Mouse (Mus musculus): ENCODE data around the gene Psat1. TPM values are rescaled to one million over a fixed set of nuclear protein-coding genes. Genes with fewer than 3 reads are reported as not detected.

The Psat1 gene
- polyA plus RNA-seq, 1 experiment, result 1.8 TPM

DNA sequence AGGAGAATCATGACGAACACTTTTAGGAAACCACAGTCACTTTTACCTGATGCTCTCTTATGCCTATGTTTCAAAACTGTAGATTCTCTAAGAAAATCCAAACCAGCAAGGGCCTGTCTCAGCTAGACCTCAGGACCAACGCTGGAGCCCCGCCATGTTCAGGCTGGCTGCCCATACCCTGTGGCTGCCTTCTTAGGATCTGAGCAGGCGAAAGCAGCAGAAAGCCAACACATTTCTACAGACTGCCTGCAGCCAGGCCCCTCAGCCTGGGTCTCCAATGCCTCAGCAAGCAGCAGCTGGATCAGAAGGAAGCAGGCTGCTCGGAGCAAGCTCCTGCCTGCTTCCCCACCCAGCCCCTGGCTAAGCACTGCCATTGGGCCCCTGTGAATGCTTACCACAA is 35.7 kb downstream of the Psat1 start:
- H3K4me1 ChIP-seq (ENCODE audit: control insufficient read depth, insufficient read depth, insufficient read length, low read length), result no peaks in the 10 kb centered on the region
- H3K27ac ChIP-seq (ENCODE audit: insufficient read depth, low read depth, low read length), result no peak overlapping the region
- WGBS, result 90% methylated on average over 5 of the region's 5 CpGs
- peaks cover 3% of the 10 kb centered on the region; the same call in 1 of the 2 replicates for H3K36me3 ChIP-seq (ENCODE audit: control insufficient read depth, insufficient read depth, low read length)
- no peak for TF ChIP-seq POLR2A (IDR thresholded peaks at IDR 0.05; ENCODE audit: low read depth, low read length)
- no peak for TF ChIP-seq CTCF (IDR thresholded peaks at IDR 0.05; ENCODE audit: extremely low read depth, insufficient read length, insufficient replicate concordance, low read depth, low read length)
- H3K27me3 ChIP-seq (ENCODE audit: control insufficient read depth, insufficient read depth, low read length), result no peaks in the 10 kb centered on the region
- H3K4me3 ChIP-seq (ENCODE audit: low read depth, low read length), result no peak overlapping the region

DNA sequence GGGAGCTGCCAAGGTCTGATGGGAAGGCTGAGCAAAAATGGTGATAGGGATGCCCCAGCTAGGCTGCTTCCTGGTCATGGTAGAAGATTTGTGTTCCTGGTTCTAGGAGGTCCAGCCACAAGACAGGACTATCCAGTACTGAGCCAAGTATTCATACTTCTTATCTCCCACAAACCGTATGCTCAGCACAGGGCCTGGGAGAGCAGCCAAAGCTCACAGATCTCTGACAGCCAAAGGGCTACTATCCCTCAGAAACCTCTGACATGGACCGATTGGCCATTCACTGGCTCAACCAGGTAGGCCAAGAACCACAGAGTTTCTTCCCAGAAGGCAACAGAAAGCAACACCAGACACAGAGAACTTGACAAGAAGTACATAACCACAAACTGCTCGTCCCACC is 36.1 kb downstream of the Psat1 start:
- H3K27me3 ChIP-seq (ENCODE audit: control insufficient read depth, insufficient read depth, low read length), result no peaks in the 10 kb centered on the region
- WGBS, result 55% methylated on average over 3 of the region's 3 CpGs
- H3K27ac ChIP-seq (ENCODE audit: insufficient read depth, low read depth, low read length), result no peak overlapping the region
- H3K4me1 ChIP-seq (ENCODE audit: control insufficient read depth, insufficient read depth, insufficient read length, low read length), result no peaks in the 10 kb centered on the region
- H3K4me3 ChIP-seq (ENCODE audit: low read depth, low read length), result no peak overlapping the region
- no peak for TF ChIP-seq POLR2A (IDR thresholded peaks at IDR 0.05; ENCODE audit: low read depth, low read length)
- no peak for TF ChIP-seq CTCF (IDR thresholded peaks at IDR 0.05; ENCODE audit: extremely low read depth, insufficient read length, insufficient replicate concordance, low read depth, low read length)
- peaks cover 3% of the 10 kb centered on the region; the same call in 1 of the 2 replicates for H3K36me3 ChIP-seq (ENCODE audit: control insufficient read depth, insufficient read depth, low read length)

DNA sequence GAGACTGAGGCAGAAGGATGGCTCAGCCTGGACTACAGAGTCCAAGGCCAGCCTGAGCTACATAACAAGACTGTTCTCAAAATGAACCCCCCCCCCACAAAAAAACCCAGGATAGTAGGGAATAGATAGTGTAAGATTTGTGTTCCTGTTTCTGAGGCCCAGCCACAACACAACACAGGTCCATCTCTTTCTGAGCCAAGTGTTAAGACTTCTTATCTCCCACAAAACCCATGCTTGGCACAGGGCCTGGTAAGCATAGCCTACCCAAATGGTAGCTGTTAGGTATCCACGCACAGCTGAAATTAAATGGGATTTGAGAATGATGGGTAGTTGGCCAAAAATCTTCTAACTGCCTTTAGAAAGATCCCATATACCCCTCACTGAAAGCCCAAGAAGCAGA is 36.6 kb downstream of the Psat1 start:
- Histone ChIP-seq H3K36me3 (ENCODE audit: control insufficient read depth, insufficient read depth, low read length) (peaks cover 2% of the 10 kb centered on the region; the same call in 1 of the 2 replicates), H3K27ac (ENCODE audit: insufficient read depth, low read depth, low read length) (no peak overlapping the region), H3K4me3 (ENCODE audit: low read depth, low read length) (no peak overlapping the region), H3K27me3 (ENCODE audit: control insufficient read depth, insufficient read depth, low read length) (no peaks in the 10 kb centered on the region), H3K4me1 (ENCODE audit: control insufficient read depth, insufficient read depth, insufficient read length, low read length) (no peaks in the 10 kb centered on the region)
- no peak for TF ChIP-seq POLR2A (IDR thresholded peaks at IDR 0.05; ENCODE audit: low read depth, low read length)
- TF ChIP-seq CTCF (IDR thresholded peaks at IDR 0.05; ENCODE audit: extremely low read depth, insufficient read length, insufficient replicate concordance, low read depth, low read length), result no peak
- WGBS, result 79% methylated on average over 1 of the region's 1 CpGs

DNA sequence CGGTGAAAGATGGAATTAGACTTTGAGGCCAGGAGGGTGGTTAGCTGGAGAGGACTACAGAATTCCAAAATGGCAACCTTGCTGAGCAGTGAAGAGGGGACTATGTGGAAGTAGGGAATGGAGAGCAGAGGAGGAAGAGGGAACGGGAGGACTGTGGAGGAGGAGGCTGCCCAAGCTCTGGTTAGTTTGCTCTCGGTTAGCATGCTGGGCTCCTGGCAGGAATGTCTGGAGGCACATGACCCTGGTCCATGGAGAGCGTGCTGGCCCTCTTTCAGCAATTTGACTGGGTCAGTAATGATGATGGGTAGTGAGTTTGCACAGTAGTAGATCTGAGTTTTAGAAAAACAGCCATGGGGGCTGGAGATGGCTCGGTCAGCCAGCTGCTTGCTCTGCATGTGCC is 39.1 kb downstream of the Psat1 start:
- no peak overlapping the region for H3K27ac ChIP-seq (ENCODE audit: insufficient read depth, low read depth, low read length)
- no peak overlapping the region for H3K4me3 ChIP-seq (ENCODE audit: low read depth, low read length)
- H3K27me3 ChIP-seq (ENCODE audit: control insufficient read depth, insufficient read depth, low read length), result no peaks in the 10 kb centered on the region
- no peaks in the 10 kb centered on the region for H3K4me1 ChIP-seq (ENCODE audit: control insufficient read depth, insufficient read depth, insufficient read length, low read length)
- peaks cover 2% of the 10 kb centered on the region; the same call in 1 of the 2 replicates for H3K36me3 ChIP-seq (ENCODE audit: control insufficient read depth, insufficient read depth, low read length)
- TF ChIP-seq CTCF (IDR thresholded peaks at IDR 0.05; ENCODE audit: extremely low read depth, insufficient read length, insufficient replicate concordance, low read depth, low read length), result no peak
- TF ChIP-seq POLR2A (IDR thresholded peaks at IDR 0.05; ENCODE audit: low read depth, low read length), result no peak
- whole genome bisulfite sequencing, result 95% methylated on average over 5 of the region's 5 CpGs

DNA sequence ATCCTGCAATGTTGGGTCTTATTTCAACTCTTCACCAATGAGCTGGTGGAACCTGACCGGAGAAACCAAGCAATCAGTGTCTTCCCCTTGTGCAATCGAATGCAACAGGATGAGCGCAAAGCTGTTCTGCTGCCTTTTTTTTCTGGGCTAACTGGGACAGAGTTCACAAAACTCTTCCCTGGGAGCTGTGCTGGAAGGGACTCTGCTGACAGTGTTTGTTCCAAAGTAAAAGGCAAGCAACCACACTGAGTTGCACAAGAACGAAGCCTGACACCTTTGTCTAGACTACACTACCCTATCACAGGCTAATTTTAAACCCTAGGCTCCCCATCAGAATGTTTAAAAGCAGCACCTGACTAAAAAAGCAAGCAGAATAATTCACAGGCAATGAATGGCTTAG is 42.4 kb downstream of the Psat1 start:
- Histone ChIP-seq H3K4me3 (ENCODE audit: low read depth, low read length) (no peak overlapping the region), H3K27ac (ENCODE audit: insufficient read depth, low read depth, low read length) (no peak overlapping the region), H3K4me1 (ENCODE audit: control insufficient read depth, insufficient read depth, insufficient read length, low read length) (no peaks in the 10 kb centered on the region), H3K36me3 (ENCODE audit: control insufficient read depth, insufficient read depth, low read length) (peaks cover 2% of the 10 kb centered on the region; the same call in 1 of the 2 replicates), H3K27me3 (ENCODE audit: control insufficient read depth, insufficient read depth, low read length) (no peaks in the 10 kb centered on the region)
- 89% methylated on average over 4 of the region's 4 CpGs for WGBS
- TF ChIP-seq POLR2A (IDR thresholded peaks at IDR 0.05; ENCODE audit: low read depth, low read length), result no peak
- TF ChIP-seq CTCF (IDR thresholded peaks at IDR 0.05; ENCODE audit: extremely low read depth, insufficient read length, insufficient replicate concordance, low read depth, low read length), result no peak

DNA sequence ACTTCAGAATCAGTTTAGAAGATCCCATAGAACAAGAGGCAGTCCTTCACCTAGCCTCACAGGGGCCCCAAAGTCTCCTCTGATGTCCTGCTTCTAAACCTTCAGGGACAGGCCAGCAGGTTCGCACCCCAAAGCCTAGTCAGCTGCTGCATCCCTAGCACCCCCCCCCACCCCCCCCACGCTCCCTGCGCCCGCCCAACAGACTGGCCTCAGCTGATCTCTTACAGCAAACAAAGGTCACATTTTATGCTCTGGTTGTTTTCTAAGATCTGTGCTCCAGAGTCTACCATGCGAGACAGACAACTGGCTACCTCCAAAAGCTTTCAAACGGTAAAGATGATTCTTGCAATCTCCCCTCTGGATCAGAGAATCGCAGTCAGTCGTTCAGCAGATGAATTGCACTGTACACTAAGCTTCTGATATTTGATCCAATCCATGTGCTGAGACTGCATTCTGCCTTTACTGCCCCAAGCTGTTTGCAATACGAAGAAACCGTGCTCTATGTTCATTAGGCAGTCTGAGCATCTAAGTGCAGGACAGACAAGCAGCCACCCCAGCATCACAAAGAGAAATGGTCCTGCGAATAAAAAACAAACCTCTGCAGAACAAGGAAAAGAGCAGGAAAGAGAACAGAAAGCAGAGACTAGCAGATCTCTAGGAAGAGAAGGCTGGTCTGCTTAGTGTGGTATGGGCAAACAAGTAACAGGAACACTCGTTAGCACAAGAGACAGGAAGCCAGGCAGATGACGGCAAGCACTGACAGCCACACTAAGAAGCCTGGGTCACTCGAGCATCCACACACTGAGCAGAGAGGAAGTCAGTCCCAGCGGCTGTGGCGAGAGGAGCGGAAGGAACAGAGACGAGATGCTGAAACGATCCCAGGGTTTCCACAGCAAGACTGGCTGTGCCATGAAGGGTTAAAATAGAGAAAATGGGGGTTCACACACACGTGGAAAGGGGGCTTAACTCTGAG is 43.3 kb downstream of the Psat1 start:
- WGBS, result 66% methylated on average over 20 of the region's 20 CpGs
- Histone ChIP-seq H3K27me3 (ENCODE audit: control insufficient read depth, insufficient read depth, low read length) (no peaks in the 10 kb centered on the region; the same call in 1 of the 2 replicates), H3K36me3 (ENCODE audit: control insufficient read depth, insufficient read depth, low read length) (peaks cover 2% of the 10 kb centered on the region; the same call in 1 of the 2 replicates), H3K4me3 (ENCODE audit: low read depth, low read length) (no peak overlapping the region), H3K4me1 (ENCODE audit: control insufficient read depth, insufficient read depth, insufficient read length, low read length) (no peaks in the 10 kb centered on the region), H3K27ac (ENCODE audit: insufficient read depth, low read depth, low read length) (no peak overlapping the region)
- TF ChIP-seq CTCF (IDR thresholded peaks at IDR 0.05; ENCODE audit: extremely low read depth, insufficient read length, insufficient replicate concordance, low read depth, low read length) (no peak), POLR2A (IDR thresholded peaks at IDR 0.05; ENCODE audit: low read depth, low read length) (no peak)

DNA sequence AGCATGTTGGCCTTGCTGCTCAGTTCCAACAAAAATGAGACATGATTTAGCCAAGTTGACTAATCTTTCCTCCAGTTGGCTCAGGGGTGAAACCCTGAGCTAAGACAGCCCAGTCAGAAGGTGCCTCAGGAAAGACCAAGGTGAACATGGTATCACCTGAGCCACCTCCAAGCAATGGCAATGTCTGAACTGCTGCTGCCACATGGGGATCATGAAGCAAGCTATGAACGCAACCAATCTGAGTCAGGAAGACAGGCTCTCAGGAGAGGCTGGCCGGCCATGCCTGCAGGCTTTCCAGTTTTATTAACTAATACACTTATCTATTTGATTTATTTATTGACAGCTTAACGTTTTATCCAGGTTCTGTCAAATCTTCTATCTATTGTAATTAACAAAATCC is 51.5 kb downstream of the Psat1 start:
- Histone ChIP-seq H3K4me3 (ENCODE audit: low read depth, low read length) (no peak overlapping the region), H3K36me3 (ENCODE audit: control insufficient read depth, insufficient read depth, low read length) (no peaks in the 10 kb centered on the region), H3K27me3 (ENCODE audit: control insufficient read depth, insufficient read depth, low read length) (no peaks in the 10 kb centered on the region; the same call in 1 of the 2 replicates), H3K4me1 (ENCODE audit: control insufficient read depth, insufficient read depth, insufficient read length, low read length) (no peaks in the 10 kb centered on the region), H3K27ac (ENCODE audit: insufficient read depth, low read depth, low read length) (no peak overlapping the region)
- 62% methylated on average over 3 of the region's 3 CpGs for WGBS
- no peak for TF ChIP-seq POLR2A (IDR thresholded peaks at IDR 0.05; ENCODE audit: low read depth, low read length)
- TF ChIP-seq CTCF (IDR thresholded peaks at IDR 0.05; ENCODE audit: extremely low read depth, insufficient read length, insufficient replicate concordance, low read depth, low read length), result no peak
